Mouse (Mus musculus): ENCODE data around the gene Prss50. TPM values are rescaled to one million over a fixed set of nuclear protein-coding genes. Genes with fewer than 3 reads are reported as not detected.

Prss50 gene
- total RNA-seq, 2 experiments from 2014 or later, result not detected

GRCm38 (mm10) chr9:110896595-110896994 lies 38.8 kb downstream of the Prss50 start:
- no peak for DNase-seq (ENCODE audit: low spot score)
- intact Hi-C loops (cut with DNase I), result no loop called here

GRCm38 (mm10) chr9:110899451-110900008 lies 41.8 kb downstream of the Prss50 start:
- intact Hi-C loops (cut with DNase I), result no loop called here
- DNase-seq (ENCODE audit: low spot score), result no peak

- intact Hi-C loops (cut with DNase I), result no loop called here
Observed at GRCm38 (mm10) chr9:110901204-110901603, 43.4 kb downstream of the Prss50 start.

GRCm38 (mm10) chr9:110902271-110902670 lies 44.5 kb downstream of the Prss50 start:
- intact Hi-C loops (cut with DNase I), result no loop called here
- DNase-seq (ENCODE audit: low spot score), result no peak

More at GRCm38 (mm10) chr9:110901204-110901603, 43.4 kb downstream of the Prss50 start:
- DNase-seq (ENCODE audit: low spot score), result no peak

GRCm38 (mm10) chr9:110907201-110907837 lies 49.6 kb downstream of the Prss50 start:
- intact Hi-C loops (cut with DNase I), result no loop called here
- no peak for DNase-seq (ENCODE audit: low spot score)

- no peak for DNase-seq (ENCODE audit: low spot score)
- intact Hi-C loops (cut with DNase I), result no loop called here
Observed at GRCm38 (mm10) chr9:110907838-110908630, 50.3 kb downstream of the Prss50 start.

GRCm38 (mm10) chr9:110908631-110909016 lies 50.9 kb downstream of the Prss50 start:
- no peak for DNase-seq (ENCODE audit: low spot score)

GRCm38 (mm10) chr9:110909371-110909967 lies 51.7 kb downstream of the Prss50 start:
- DNase-seq (ENCODE audit: low spot score), result no peak
- intact Hi-C loops (cut with DNase I), result no loop called here

More at GRCm38 (mm10) chr9:110908631-110909016, 50.9 kb downstream of the Prss50 start:
- intact Hi-C loops (cut with DNase I), result no loop called here

Other genes with a start within 250 kb of the Prss50 start
- gene Nradd, start 233.5 kb upstream of the Prss50 start, total RNA-seq (2021), result 1 to 10 TPM; 1.1 to 2.0 TPM
- gene Nbeal2, start 203.8 kb upstream of the Prss50 start, total RNA-seq (2021), result 1 to 10 TPM; 8.2 to 8.7 TPM
- 10 to 100 TPM; 61.6 to 66.8 TPM for gene Ccdc12, start 201.5 kb upstream of the Prss50 start, total RNA-seq (2021)
- over 10,000 TPM; 11,742 to 12,072 TPM for gene Myl3, start 116.1 kb upstream of the Prss50 start, total RNA-seq (2021)
- 1 to 10 TPM; 7.6 to 7.9 TPM for gene Pth1r, start 110.8 kb upstream of the Prss50 start, total RNA-seq (2021)
- not detected for gene Prss42, start 59.8 kb upstream of the Prss50 start, total RNA-seq (2021)
- gene Prss44, start 44.0 kb upstream of the Prss50 start, total RNA-seq (2021), result not detected
- gene Prss43, start 31.3 kb upstream of the Prss50 start, total RNA-seq (2021), result not detected
- gene Prss45, start 23.4 kb upstream of the Prss50 start, total RNA-seq (2021), result not detected
- gene Prss46, start 13.5 kb upstream of the Prss50 start, total RNA-seq (2021), result not detected
- 10 to 100 TPM in 1 of 2 experiments, 1 to 10 TPM in 1; 9.7 to 15.0 TPM for gene Als2cl, start 21.9 kb downstream of the Prss50 start, total RNA-seq (2021)
- 1 to 10 TPM; 1.2 to 1.3 TPM for gene Tmie, start 22.1 kb downstream of the Prss50 start, total RNA-seq (2021)
- gene Fam240a, start 58.9 kb downstream of the Prss50 start, total RNA-seq (2021), result not detected
- gene Tdgf1, start 88.2 kb downstream of the Prss50 start, total RNA-seq (2021), result not detected
- gene Lrrc2, start 93.6 kb downstream of the Prss50 start, total RNA-seq (2021), result 100 to 1,000 TPM; 142 to 144 TPM
- gene Rtp3, start 132.6 kb downstream of the Prss50 start, total RNA-seq (2021), result 1 to 10 TPM; 4.0 to 4.3 TPM
- under 1 TPM in 1 of 2 experiments, not detected in 1; 0.78 TPM for gene Ltf, start 161.3 kb downstream of the Prss50 start, total RNA-seq (2021)
- 10 to 100 TPM in 1 of 2 experiments, 1 to 10 TPM in 1; 8.2 to 10.4 TPM for gene Ccrl2, start 199.6 kb downstream of the Prss50 start, total RNA-seq (2021)

All from heart, postnatal 25 days (tissue).